26 mouse cellular contexts compared by ENCODE assay signal in genomic region chr4:63283319-63283718, GRCm38 (mm10).
DNase-seq lines count a peak whose midpoint lies in the region; ATAC-seq lines count a peak whose summit lies in the region.
"Had no signal": no experiment of that assay in that cellular context is flagged by ENCODE, and none has a peak within 500 bp of the region (broad histone marks: within the 10 kb centered on the region; RNA-seq: fewer than 3 reads in every experiment).

No protein-coding gene starts in this region.

- H3K27me3 ChIP-seq in heart, embryonic 13.5 days (replicated peaks): peaks cover 15% of the 10 kb centered on the region
- H3K27me3 ChIP-seq: embryonic facial prominence, embryonic 15.5 days; limb, embryonic 12.5 days; neural tube, embryonic 12.5 days had no signal

- peaks cover 27% of the 10 kb centered on the region for H3K36me3 ChIP-seq in heart, embryonic 13.5 days
- H3K36me3 ChIP-seq: neural tube, embryonic 12.5 days had no signal

- no peak overlapping the region for H3K9ac ChIP-seq in heart, embryonic 13.5 days
- H3K9ac ChIP-seq: embryonic facial prominence, embryonic 15.5 days; hindbrain, embryonic 14.5 days; limb, embryonic 12.5 days; liver, postnatal 0 days; neural tube, embryonic 12.5 days had no signal

- peak overlapping the region; percentile 42 for H3K27ac ChIP-seq in heart, embryonic 13.5 days (replicated peaks)
- H3K27ac ChIP-seq: embryonic facial prominence, embryonic 15.5 days; hindbrain, embryonic 14.5 days; limb, embryonic 12.5 days; neural tube, embryonic 12.5 days had no signal

- 66% methylated on average over 5 of the region's 5 CpGs for WGBS in heart, embryonic 13.5 days

- peak; percentile 55 for DNase-seq in adrenal gland, adult 2 months
- DNase-seq in adrenal gland, adult 18-20 months (ENCODE audit: low spot score in 2 of 2): no peak
- no peak for DNase-seq in heart, postnatal 10 days
- peak; percentile 58 for DNase-seq in right cerebral cortex, adult 18-20 months
- no peak for DNase-seq in right cerebral cortex, postnatal 10 days (ENCODE audit: low spot score in 2 of 2)
- no peak for DNase-seq in ovary, postnatal 10 days (ENCODE audit: low spot score)
- DNase-seq: cerebellum, adult 2 months; gastrocnemius, postnatal 10 days; heart, adult 11 months; kidney, adult 18-20 months; kidney, postnatal 4 days; liver, postnatal 0 days; lung, postnatal 10 days; midbrain, embryonic 14.5 days; retina, postnatal 1 day; thymus, postnatal 36 days had no signal

- no peak overlapping the region for H3K4me3 ChIP-seq in heart, embryonic 13.5 days
- H3K4me3 ChIP-seq: embryonic facial prominence, embryonic 15.5 days; limb, embryonic 12.5 days; neural tube, embryonic 12.5 days had no signal

- no peak overlapping the region for H3K4me2 ChIP-seq in heart, embryonic 13.5 days
- H3K4me2 ChIP-seq: embryonic facial prominence, embryonic 15.5 days; heart, embryonic 11.5 days; hindbrain, embryonic 14.5 days; limb, embryonic 12.5 days; liver, embryonic 11.5 days; neural tube, embryonic 12.5 days had no signal

- ATAC-seq in heart, embryonic 13.5 days (ENCODE audit: extremely low read depth, insufficient number of reproducible peaks, low FRiP score, low TSS enrichment): no peak
- ATAC-seq in common myeloid progenitor, adult 5-6 weeks (replicated peaks; ENCODE audit: low read depth, poor library complexity, severe bottlenecking): peak; percentile 56
- ATAC-seq: forebrain, embryonic 14.5 days; inflammation-experienced regulatory T-cells, adult 6 months; liver, postnatal 0 days had no signal

- intact Hi-C loops in heart, postnatal 10 days (cut with DNase I): no loop called here

- no peaks in the 10 kb centered on the region for H3K9me3 ChIP-seq in heart, embryonic 13.5 days
- H3K9me3 ChIP-seq: embryonic facial prominence, embryonic 15.5 days; limb, embryonic 12.5 days; neural tube, embryonic 12.5 days had no signal

- H3K4me1 ChIP-seq in heart, embryonic 13.5 days: peaks cover 15% of the 10 kb centered on the region
- H3K4me1 ChIP-seq: limb, embryonic 12.5 days; neural tube, embryonic 12.5 days had no signal

Comparison
In these comparisons a context has a peak if more than half of its experiments do, and no peak if none do; other contexts are left out.
1. DNase-seq: peak in adrenal gland, adult 2 months (single experiment) and right cerebral cortex, adult 18-20 months (single experiment); none in adrenal gland, adult 18-20 months (0 of 2), heart, postnatal 10 days (0 of 2), right cerebral cortex, postnatal 10 days (0 of 2) and ovary, postnatal 10 days (single experiment).